Mouse (Mus musculus) limb, embryonic 14.5 days (tissue): ENCODE data around the gene Gm44965. TPM values are rescaled to one million over a fixed set of nuclear protein-coding genes. Genes with fewer than 3 reads are reported as not detected.

ENCODE experiments used
- ATAC-seq: fragments of 200-750 bp; cut with Nextera tagmentation; 2 replicates; pipeline ENCODE4 v1.8.0; 2017; ENCODE audit warnings: low read depth, moderate number of reproducible peaks, moderate TSS enrichment; ENCODE audit not compliant: low FRiP score
- DNase-seq: peaks from one replicate; pipeline ENCODE4 v3.0.0-alpha.2; 2015; ENCODE audit warnings: low spot score
- H3K27ac ChIP-seq: fragments of 300-500 bp; sonication (generic); replicated peaks from 2 replicates; pipeline ENCODE4 v1.5.1; 2014; ENCODE audit warnings: low read depth, mild to moderate bottlenecking, low read length, moderate library complexity, mixed read lengths
- H3K27me3 ChIP-seq: fragments of 300-500 bp; sonication (generic); 2 replicates; pipeline ENCODE4 v1.6.1; 2014; ENCODE audit warnings: low read length, mixed read lengths; ENCODE audit not compliant: control insufficient read depth, insufficient read depth
- H3K36me3 ChIP-seq: fragments of 300-500 bp; sonication (generic); 2 replicates; pipeline ENCODE4 v1.6.1; 2014; ENCODE audit warnings: mild to moderate bottlenecking, low read length, moderate library complexity, mixed read lengths; ENCODE audit not compliant: control insufficient read depth, insufficient read depth
- H3K4me1 ChIP-seq: fragments of 300-500 bp; sonication (generic); 2 replicates; pipeline ENCODE4 v1.6.1; 2014; ENCODE audit warnings: antibody characterized with exemption, low read length, mixed read lengths; ENCODE audit not compliant: control insufficient read depth, insufficient read depth
- H3K4me2 ChIP-seq: fragments of 300-500 bp; sonication (generic); replicated peaks from 2 replicates; pipeline ENCODE4 v1.6.1; 2014; ENCODE audit warnings: low read depth, mild to moderate bottlenecking, low read length, moderate library complexity; ENCODE audit not compliant: severe bottlenecking
- H3K4me3 ChIP-seq: fragments of 300-500 bp; sonication (generic); replicated peaks from 2 replicates; pipeline ENCODE4 v1.5.1; 2014; ENCODE audit warnings: low read length
- H3K9ac ChIP-seq: fragments of 300-500 bp; sonication (generic); 2 replicates; pipeline ENCODE4 v1.6.1; 2014; ENCODE audit warnings: mild to moderate bottlenecking, low read depth, low read length, moderate library complexity; ENCODE audit not compliant: severe bottlenecking
- H3K9me3 ChIP-seq: fragments of 300-500 bp; sonication (generic); 2 replicates; pipeline ENCODE4 v1.6.1; 2016; ENCODE audit warnings: low read length; ENCODE audit not compliant: control insufficient read depth
- POLR2A ChIP-seq: fragments of 200-500 bp; IDR thresholded peaks from 2 replicates; pipeline ENCODE4 v1.8.0; 2012; ENCODE audit warnings: inconsistent platforms, mild to moderate bottlenecking, moderate library complexity, borderline replicate concordance; ENCODE audit not compliant: insufficient read depth, insufficient read length; ENCODE audit errors: extremely low read depth
- WGBS: fragments of 180-500 bp; shearing (Covaris S2); extraction: QIAGEN DNeasy Blood & Tissue Kit; methylation state at CpG from one replicate; pipeline ENCODE4 v1.1.7; 2014; 5-methylcytosine and 5-hydroxymethylcytosine counted together
- polyA plus RNA-seq, 2 experiments: library from polyadenylated mRNA; depleted of rRNA in 1 of 2; stranded (reverse) in 1 of 2; unstranded in 1 of 2; fragments of >200 nt; fragmentation: Nextera tagmentation in 1 of 2; extraction: Ambion mirVana in 1 of 2; gene quantifications; 2 replicates each; pipeline versions ENCODE4 v1.2.1 to v1.2.3; 2012 to 2014

Gm44965 gene
- polyA plus RNA-seq (2012; rRNA removed) (not detected in 2 replicates), polyA plus RNA-seq (2014; fragmentation: Nextera tagmentation; extraction: Ambion mirVana) (not detected in 2 replicates)

- H3K27me3 ChIP-seq = no peaks in the 10 kb centered on the region
- peak within 1 kb of the TSS; percentile 92 for H3K9ac ChIP-seq
- H3K27ac ChIP-seq = peak within 1 kb of the TSS; percentile 82
- peak within 1 kb of the TSS; percentile 82 for H3K4me3 ChIP-seq
- H3K4me2 ChIP-seq = peak within 1 kb of the TSS; percentile 81
- H3K4me1 ChIP-seq = peaks cover 13% of the 10 kb centered on the region; the same call in 1 of the 2 replicates
- H3K36me3 ChIP-seq = peaks cover 25% of the 10 kb centered on the region
- TF ChIP-seq POLR2A = 0 out of 2 replicates have a peak, but pooled peaks have one; percentile 13
- H3K9me3 ChIP-seq = peaks cover 25% of the 10 kb centered on the region
- ATAC-seq (peak; percentile 95), DNase-seq (peak; percentile 80)
- 5% methylated on average over 45 of the region's 45 CpGs for WGBS
These were observed at the start of gene Gm44965, which contains the start of gene Repin1 for GRCm38 (mm10) chr6:48593158-48594042. TSS of gene Gm44965 (plus strand) at chr6:48593941. TSS of gene Repin1 (plus strand) at chr6:48593883.

GRCm38 (mm10) chr6:48545251-48545650 lies 48.5 kb upstream of the Gm44965 start:
- no peak for TF ChIP-seq POLR2A
- no peaks in the 10 kb centered on the region for H3K9me3 ChIP-seq
- WGBS = 67% methylated on average over 5 of the region's 5 CpGs
- DNase-seq (no peak), ATAC-seq (no peak)
- H3K4me2 ChIP-seq = no peak overlapping the region
- no peak overlapping the region for H3K4me3 ChIP-seq
- H3K27me3 ChIP-seq = no peaks in the 10 kb centered on the region
- H3K4me1 ChIP-seq = peaks cover 11% of the 10 kb centered on the region; the same call in 1 of the 2 replicates
- no peaks in the 10 kb centered on the region for H3K36me3 ChIP-seq
- no peak overlapping the region for H3K9ac ChIP-seq
- H3K27ac ChIP-seq = no peak overlapping the region

GRCm38 (mm10) chr6:48546271-48546670 lies 47.5 kb upstream of the Gm44965 start:
- DNase-seq = no peak
- H3K36me3 ChIP-seq = no peaks in the 10 kb centered on the region
- no peak overlapping the region for H3K4me3 ChIP-seq
- H3K27me3 ChIP-seq = no peaks in the 10 kb centered on the region
- H3K4me2 ChIP-seq = no peak overlapping the region
- WGBS = 39% methylated on average over 1 of the region's 1 CpGs
- no peaks in the 10 kb centered on the region for H3K9me3 ChIP-seq
- TF ChIP-seq POLR2A = no peak
- H3K27ac ChIP-seq = no peak overlapping the region
- no peak for ATAC-seq
- H3K4me1 ChIP-seq = peaks cover 9% of the 10 kb centered on the region; the same call in 1 of the 2 replicates
- no peak overlapping the region for H3K9ac ChIP-seq

- TF ChIP-seq POLR2A = no peak
- no peak for DNase-seq
- 41% methylated on average over 4 of the region's 4 CpGs for WGBS
- Histone ChIP-seq H3K9ac (no peak overlapping the region), H3K4me2 (no peak overlapping the region), H3K9me3 (no peaks in the 10 kb centered on the region), H3K27me3 (no peaks in the 10 kb centered on the region), H3K27ac (no peak overlapping the region), H3K4me3 (no peak overlapping the region), H3K4me1 (0 out of 2 replicates have a peak, but pooled peaks cover 3% of the 10 kb centered on the region), H3K36me3 (no peaks in the 10 kb centered on the region)
- no peak for ATAC-seq
These were observed 46.9 kb upstream of the Gm44965 start for GRCm38 (mm10) chr6:48546858-48547257.

- ATAC-seq (no peak), DNase-seq (no peak)
- Histone ChIP-seq H3K27ac (no peak overlapping the region), H3K4me2 (no peak overlapping the region), H3K4me1 (no peaks in the 10 kb centered on the region), H3K27me3 (no peaks in the 10 kb centered on the region), H3K9me3 (no peaks in the 10 kb centered on the region), H3K9ac (no peak overlapping the region), H3K36me3 (no peaks in the 10 kb centered on the region), H3K4me3 (no peak overlapping the region)
- TF ChIP-seq POLR2A = no peak
- 86% methylated on average over 6 of the region's 6 CpGs for WGBS
These were observed 45.4 kb upstream of the Gm44965 start for GRCm38 (mm10) chr6:48548314-48548713.
